Mouse (Mus musculus) WW6 (cell line): ENCODE measurements around the gene Ddx4.
A peak's percentile ranks its signal among the peaks of the same experiment; 100 is the strongest.

ENCODE experiments used
- DNase-seq: peaks from one replicate; pipeline ENCODE4 v3.0.0-alpha.2; 2013; ENCODE audit warnings: low read depth, low spot score

Ddx4 gene

GRCm38 (mm10) chr13:112652205-112652604 is at the start of gene Ddx4:
Ddx4 (minus strand) TSS chr13:112652475.
- peak; percentile 31 for DNase-seq

GRCm38 (mm10) chr13:112701256-112701655 is 49.0 kb upstream of the Ddx4 start:
- no peak for DNase-seq

- DNase-seq: no peak
These were observed 43.4 kb upstream of the Ddx4 start for GRCm38 (mm10) chr13:112695526-112696240.

- DNase-seq: no peak
These were observed 40.7 kb upstream of the Ddx4 start for GRCm38 (mm10) chr13:112692870-112693553.

GRCm38 (mm10) chr13:112686155-112686554 is 33.9 kb upstream of the Ddx4 start:
- no peak for DNase-seq

- DNase-seq: no peak
These were observed 31.7 kb upstream of the Ddx4 start for GRCm38 (mm10) chr13:112683970-112684369.

GRCm38 (mm10) chr13:112683312-112683711 is 31.0 kb upstream of the Ddx4 start:
- DNase-seq: no peak

- no peak for DNase-seq
These were observed 25.9 kb upstream of the Ddx4 start for GRCm38 (mm10) chr13:112678154-112678553.

GRCm38 (mm10) chr13:112673899-112674447 is 21.7 kb upstream of the Ddx4 start:
- no peak for DNase-seq

- DNase-seq: no peak
These were observed 20.5 kb upstream of the Ddx4 start for GRCm38 (mm10) chr13:112672797-112673196.

GRCm38 (mm10) chr13:112671708-112672107 is 19.4 kb upstream of the Ddx4 start:
- no peak for DNase-seq

GRCm38 (mm10) chr13:112667215-112667614 is 14.9 kb upstream of the Ddx4 start:
- DNase-seq: no peak

- no peak for DNase-seq
These were observed 14.3 kb upstream of the Ddx4 start for GRCm38 (mm10) chr13:112666433-112667024.

GRCm38 (mm10) chr13:112661687-112662086 is 9.4 kb upstream of the Ddx4 start:
- DNase-seq: no peak

GRCm38 (mm10) chr13:112660574-112661381 is 8.5 kb upstream of the Ddx4 start, which contains the start of gene Slc38a9:
Slc38a9 (plus strand) TSS chr13:112660751.
- DNase-seq: peak; percentile 84

GRCm38 (mm10) chr13:112659986-112660573 is 7.8 kb upstream of the Ddx4 start:
- DNase-seq: no peak

- no peak for DNase-seq
These were observed 1.1 kb downstream of the Ddx4 start for GRCm38 (mm10) chr13:112651183-112651582.

GRCm38 (mm10) chr13:112645529-112646186 is 6.6 kb downstream of the Ddx4 start:
- DNase-seq: no peak

GRCm38 (mm10) chr13:112644996-112645395 is 7.3 kb downstream of the Ddx4 start:
- DNase-seq: no peak

- no peak for DNase-seq
These were observed 9.4 kb downstream of the Ddx4 start for GRCm38 (mm10) chr13:112642897-112643296.

- DNase-seq: no peak
These were observed 13.2 kb downstream of the Ddx4 start for GRCm38 (mm10) chr13:112639111-112639510.
